Mouse (Mus musculus) thymus, postnatal 25 days (tissue): Measurements from ENCODE around the gene Nfrkb.
A peak's percentile ranks its signal among the peaks of the same experiment; 100 is the strongest.

Experiments
- DNase-seq: peaks from one replicate; pipeline ENCODE4 v3.0.0; 2022

The Nfrkb gene

DNA sequence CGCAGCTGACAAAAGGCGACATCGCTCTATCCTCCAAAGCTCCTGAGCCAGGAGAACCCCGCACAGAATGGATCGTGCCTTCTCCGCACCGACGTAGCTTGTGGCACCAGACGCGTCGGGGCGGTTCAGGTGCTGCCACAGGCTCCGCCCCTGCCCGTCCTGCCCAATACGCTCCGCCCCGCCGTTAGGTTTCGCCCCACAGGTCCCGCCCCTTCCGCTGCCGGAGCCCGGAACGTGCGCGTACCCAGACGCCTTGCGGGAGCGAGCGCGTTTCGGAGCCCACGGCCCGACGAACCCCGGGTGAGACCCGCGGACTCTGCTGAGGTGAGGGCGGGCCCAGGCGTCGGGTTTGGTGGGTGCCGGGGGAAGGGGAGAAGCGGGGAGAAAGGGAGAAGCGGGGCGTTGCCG lies at the start of gene Nfrkb:
Gene Nfrkb, plus strand, starts transcription at position 246 of the 408 bp plus-strand sequence.
- DNase-seq, result peak; percentile 98

DNA sequence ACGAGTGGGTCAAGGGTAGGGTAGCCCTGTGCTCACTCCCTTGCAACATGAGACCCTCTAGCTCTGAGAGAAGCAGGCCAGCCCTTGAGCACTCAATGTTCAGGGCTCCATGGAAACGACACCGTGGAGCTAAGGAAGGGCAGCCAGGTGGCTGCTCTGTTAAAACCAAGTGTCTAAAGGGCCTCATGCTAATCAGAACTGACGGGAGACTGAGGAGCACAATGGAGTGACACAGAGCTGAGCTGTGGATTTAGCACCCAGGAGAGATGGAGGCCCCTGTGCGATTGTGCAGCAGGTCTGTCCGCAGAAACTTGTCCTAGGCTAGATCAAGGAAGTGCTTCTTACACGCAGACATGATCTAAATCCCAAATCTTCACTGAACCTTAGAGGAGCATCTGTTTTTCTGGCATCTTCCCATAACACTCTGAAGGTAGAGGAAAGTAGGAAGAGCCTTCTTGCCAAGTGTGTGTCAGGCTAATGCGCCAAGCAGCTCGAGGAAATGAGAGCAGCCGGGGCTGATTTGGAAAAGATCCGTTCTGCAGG lies 41.6 kb upstream of the Nfrkb start:
- DNase-seq, result no peak

DNA sequence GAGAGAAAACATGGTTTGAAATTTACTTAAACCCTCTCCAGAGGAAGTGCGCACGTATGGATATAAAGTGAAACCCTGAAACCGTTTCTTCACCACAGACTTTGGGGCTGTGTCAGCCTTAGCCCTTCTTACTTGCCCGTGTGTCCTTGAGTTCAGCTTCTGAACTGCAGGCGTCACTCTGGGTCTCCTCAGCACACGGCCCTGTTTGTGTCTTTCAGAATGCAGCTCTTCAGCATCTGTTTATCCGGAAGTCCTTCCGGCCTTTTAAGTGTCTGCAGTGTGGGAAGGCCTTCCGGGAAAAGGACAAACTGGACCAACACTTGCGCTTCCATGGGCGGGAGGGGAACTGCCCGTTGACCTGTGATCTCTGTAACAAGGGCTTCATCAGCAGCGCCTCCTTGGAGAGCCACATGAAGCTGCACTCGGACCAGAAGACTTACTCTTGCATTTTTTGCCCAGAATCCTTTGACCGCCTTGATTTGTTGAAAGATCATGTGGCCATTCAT lies 39.4 kb upstream of the Nfrkb start:
- DNase-seq, result no peak

DNA sequence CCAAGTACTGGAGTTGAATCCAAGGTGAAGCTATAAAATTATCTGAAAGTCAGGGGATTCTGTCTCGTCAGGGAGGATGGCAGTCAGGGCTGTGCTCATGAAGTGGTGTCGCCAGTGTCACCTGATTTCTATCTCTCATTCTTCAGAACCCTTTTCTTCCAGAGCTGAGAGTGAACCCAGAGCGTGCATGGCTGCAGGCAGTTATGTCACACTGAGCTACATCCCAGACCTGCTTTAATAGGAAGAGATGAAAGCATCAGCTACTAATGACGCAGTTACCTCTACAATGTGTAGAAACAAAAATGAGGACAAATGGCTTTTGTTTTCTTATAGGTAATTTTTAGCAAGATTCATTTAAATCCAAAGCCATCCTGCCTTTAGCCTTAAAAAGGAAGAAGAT lies 37.5 kb upstream of the Nfrkb start:
- no peak for DNase-seq

DNA sequence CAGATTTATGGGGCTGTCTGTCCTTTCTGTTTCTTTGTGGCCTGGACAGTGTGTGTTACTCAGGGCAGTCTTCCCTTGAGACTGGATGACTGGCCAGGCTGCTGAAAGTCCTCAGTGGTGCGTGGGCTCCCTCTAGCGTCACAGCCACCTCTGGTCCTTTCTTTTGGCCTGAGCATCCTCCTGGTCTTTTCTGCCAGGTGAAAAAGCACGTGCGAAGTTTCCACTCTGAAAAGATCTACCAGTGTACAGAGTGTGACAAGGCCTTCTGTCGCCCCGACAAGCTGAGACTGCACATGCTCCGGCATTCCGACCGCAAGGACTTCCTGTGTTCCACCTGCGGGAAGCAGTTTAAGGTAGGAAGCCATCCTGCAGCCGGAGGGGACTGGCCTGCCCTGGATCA lies 37.1 kb upstream of the Nfrkb start:
- DNase-seq, result peak; percentile 63

DNA sequence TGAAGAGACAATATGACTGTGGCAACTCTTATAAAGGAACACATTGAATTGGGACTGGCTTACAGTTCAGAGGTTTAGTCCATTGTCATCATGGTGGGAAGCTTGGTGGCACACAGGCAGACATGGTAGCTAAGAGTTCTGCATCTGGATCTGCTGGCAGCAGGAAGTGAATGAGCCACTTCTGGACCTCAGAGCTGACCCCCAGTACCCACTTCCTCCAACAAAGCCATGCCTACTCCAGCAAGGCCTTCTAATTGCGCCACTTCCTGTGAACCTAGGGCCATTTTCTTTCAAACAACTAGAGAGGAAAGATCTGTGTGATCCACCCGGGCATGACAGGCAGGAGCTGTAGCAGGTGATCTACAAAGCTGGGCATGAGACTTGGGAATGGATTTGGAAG lies 33.3 kb upstream of the Nfrkb start:
- no peak for DNase-seq

DNA sequence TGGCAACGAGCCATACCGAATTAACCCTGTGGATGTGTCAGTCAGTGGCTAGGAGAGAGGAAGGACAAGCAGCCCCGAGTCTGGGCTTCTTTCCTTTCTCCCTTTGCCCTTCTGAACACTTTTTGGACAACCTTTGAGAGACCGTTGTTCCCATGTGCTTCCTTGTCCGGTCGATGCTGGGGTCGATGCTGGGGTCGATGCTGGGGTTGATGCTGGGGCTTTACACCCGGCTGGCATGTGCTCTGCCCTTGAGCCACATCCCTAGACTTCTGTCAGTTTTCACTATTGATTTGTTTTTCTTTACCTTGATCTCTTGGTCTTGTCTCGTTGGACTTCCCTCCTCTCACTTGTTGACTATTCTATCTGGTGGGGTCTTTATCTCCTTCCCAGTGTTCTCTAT lies 32.5 kb upstream of the Nfrkb start:
- no peak for DNase-seq

DNA sequence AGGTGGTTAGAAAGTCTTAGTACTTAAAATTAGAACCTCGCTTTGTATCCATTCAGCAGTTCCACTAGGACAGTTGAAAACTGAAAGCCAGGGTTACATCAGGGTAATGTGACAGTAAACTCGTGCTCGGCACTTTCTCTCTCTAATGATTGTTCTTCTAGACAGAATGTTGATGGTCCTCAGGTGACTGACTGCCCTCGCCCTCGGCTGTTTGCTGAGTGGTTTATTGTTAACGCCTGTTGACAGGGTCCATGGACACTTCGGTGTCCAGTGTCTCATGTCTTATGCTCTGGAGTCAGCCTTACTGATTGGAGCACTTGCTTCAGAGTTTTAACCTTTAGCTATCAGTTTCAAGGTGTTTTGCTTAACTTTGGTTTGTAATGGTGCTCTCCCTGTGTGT lies 31.9 kb upstream of the Nfrkb start:
- DNase-seq, result no peak

DNA sequence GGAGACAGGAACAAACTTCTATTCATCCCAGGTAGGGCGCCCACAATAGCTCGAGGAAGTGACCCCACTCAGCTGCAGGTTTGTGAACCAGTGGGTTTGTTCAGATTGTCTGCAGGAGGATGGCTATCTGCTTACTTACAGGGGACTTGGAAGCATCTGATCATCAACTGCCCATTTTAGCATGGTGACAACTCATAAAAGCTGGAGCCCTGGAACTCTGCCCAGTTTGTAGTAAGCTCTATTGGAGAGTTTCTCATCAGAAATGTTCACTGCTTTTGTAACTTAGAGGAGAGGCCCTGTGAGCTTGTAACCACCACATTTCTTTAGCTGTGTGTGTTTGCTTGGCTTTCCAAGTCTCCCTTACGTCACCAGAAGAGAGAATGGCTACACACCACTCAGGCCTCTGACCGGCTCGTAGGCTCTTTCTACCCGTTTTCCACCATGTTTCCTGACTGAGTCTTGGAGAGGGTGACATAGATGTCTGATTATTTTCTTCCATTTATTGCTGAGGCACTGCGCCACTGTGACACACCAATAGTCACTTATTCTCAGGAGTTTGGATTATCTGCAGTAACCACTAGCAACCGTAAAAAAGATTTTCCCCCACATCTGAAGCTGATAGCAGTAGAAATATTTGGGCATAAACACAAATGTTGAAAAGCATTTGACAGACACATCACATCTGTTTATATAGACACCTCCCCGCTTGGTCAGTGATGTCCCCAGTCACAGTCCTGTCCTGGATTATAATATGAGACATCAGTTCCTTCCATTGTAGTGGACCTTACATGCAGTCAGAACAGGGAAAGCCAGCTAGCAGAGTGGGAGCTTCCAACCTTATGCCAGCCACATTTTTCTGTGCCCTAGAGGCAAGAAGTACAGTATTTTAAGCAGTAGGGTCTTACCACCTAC lies 22.0 kb upstream of the Nfrkb start:
- DNase-seq, result no peak

DNA sequence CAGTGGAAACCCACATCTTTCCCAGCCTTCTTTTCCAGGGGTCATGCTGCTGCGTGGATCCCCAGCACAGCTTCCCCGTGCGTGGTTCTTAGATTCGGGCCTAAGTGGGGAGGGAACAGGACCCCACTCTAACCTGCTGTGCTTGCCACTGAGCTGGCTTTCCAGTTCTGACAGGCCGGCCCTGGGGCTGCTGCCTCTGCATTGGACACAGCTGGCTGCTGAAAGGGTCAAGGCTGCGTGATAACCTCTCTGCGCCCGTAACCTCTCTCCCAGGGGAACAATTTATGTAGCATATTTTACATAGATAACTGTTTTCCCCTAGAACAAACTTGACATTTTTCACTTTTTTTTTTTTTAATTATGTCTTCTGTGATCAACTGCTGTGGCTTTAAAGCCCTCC lies 20.9 kb upstream of the Nfrkb start:
- no peak for DNase-seq

DNA sequence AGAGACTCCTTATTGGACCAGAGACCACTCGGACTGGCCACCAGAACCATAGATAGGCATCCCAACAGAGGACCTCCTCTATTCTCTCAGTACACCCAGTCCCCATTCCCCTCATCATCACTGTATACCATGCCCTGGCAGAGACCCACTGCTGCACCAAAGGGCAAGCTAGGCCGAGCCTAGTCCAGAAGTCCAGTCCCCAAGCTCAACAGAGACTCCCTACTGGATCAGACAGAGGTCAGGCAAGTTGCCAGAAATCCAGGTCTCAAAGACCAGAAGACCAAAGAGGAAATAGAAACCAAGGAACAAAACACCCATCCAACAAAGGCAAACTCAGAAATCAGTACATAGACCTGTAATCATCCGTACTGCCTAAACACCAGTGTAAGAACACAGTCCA lies 14.3 kb upstream of the Nfrkb start:
- no peak for DNase-seq

DNA sequence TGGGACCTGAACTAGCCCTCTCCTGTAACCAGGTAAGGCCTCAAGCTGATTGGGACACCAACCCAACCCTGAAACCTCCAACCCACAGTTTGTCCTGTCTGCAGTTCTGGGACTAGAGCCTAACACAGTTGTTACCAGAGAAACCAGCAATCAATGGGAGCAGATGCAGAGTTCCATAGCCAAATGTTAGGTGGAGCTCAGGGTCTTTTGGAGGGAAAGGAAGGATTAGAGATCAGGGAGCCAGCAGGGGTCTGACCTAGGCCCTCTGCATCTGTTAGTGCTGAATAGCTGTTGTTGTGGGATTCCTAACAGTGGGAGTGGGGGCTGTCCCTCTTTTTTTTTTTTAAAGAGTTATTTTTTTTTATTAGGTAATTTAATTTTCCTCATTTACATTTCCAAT lies 9.3 kb upstream of the Nfrkb start:
- no peak for DNase-seq

DNA sequence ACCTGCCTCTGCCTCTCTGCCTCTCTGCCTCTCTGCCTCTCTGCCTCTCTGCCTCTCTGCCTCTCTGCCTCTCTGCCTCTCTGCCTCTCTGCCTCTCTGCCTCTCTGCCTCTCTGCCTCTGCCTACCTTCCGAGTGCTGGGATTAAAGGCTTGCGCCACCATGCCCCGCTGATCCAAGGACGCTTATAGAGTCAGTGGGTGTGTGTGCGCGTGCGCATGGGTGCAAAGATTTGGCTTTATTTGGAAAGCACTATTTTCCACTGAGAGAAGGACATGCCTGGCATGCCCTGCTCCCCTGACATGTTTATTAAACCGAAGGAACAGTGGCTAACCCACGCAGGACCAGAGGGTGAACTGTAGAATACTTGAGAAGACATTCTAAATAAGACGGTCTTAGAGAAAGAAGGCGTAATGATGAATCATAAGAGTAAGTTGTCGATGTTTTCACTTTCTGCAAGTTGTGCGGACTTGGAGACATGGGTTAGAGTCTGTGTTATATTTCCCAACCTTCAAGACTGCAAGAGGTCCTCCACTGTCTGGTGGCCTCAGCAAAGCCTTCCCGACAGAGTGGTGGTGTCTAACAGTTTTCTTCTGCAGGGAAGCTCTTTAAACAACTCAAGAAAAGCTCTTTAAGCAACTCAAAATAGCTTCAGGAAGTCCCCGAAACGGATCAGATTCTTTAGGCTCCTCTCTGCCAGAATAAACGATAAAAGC lies 1.0 kb upstream of the Nfrkb start:
- no peak for DNase-seq

DNA sequence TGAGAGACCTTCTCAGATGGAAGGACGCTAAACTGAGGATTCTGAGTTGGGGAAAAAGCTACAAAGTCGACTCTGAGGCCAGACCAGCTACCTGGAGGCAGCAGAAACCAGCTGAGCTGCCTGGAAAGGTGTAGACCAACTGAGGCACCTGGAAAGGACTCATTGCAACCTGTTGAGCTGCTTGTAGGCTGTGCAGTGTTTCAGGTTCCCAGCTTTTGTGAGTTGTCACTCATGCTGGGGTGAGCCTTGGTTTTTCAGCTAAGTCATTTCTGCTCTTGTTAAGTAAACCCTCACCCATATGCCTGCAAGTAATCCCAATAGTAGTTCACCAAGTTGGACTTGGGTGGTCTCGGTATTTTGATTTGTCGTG lies 507 bp upstream of the Nfrkb start:
- no peak for DNase-seq

DNA sequence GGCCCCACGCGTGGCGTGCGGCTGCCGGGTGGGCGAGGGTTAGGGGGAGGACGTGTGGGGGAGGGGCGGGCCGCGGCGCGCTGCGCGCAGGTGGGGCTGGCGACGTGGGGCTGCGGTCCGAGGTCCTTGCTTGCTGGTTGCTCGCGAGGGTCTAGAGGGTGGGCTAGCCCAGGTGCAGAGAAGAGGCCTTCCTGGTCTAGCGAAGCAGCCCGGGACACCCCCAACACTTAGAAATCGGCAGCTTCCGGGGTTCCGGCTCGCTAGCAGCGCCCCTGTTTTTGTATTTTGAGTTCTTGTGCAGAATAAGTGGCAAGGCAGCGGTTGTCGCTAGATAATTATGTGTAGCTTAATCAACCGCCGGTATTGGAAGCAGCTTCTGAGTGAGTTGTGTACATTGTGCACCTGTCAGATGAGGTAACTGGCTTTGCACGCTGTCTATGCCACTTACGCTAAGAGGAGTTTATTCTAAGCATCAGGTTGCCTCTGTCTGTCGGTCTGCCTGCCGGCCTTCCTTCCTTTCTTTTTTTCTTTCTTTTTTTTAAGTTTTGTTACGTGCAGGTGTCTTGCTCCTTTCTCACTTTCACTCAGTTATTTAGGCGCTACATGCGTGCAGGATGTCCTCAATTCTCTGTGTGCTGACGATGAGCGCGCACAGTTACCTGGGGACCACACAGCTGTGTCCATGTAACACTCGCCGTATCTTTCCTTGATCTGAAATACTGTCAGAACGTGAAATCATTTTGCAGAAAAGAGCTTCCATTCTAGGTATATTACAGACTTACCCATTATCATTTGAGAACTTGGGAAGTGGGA lies 582 bp downstream of the Nfrkb start:
- no peak for DNase-seq

DNA sequence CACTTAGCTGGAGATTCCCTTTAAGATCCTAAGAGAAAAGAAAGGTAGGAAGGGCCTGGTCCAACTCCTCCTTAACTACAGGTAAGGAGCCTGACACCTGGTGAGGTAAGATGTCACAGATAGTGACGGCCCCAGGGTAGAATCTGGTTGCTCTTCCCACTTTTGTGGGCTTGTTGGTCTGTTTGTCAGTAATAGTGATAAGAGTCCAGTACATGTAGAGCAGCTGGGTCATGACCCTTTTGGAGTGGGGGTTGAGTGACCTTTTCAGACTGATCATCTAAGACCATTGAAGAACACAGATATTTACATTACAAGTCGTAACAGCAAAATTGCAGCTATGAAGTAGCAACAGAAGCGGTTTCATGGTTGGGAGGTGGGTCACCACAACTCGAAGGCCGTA lies 1.2 kb downstream of the Nfrkb start:
- DNase-seq, result no peak

DNA sequence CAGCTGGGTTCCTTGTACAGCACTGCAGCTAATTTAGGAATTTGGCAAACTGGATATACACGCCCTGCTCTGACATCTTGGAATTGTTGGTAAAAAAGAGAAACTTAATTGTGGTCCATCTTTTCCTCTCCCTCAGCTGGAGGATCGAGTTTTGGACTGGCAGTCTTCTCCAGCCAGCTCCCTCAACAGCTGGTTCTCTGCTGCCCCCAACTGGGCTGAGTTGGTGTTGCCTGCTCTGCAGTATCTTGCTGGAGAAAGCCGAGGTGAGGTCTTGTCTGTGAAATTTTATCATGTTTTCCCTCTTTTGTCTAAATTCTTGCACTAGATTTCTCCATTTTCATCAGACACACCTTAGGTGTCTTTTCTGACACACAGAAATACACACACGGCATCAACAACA lies 14.4 kb downstream of the Nfrkb start:
- DNase-seq, result peak; percentile 68

DNA sequence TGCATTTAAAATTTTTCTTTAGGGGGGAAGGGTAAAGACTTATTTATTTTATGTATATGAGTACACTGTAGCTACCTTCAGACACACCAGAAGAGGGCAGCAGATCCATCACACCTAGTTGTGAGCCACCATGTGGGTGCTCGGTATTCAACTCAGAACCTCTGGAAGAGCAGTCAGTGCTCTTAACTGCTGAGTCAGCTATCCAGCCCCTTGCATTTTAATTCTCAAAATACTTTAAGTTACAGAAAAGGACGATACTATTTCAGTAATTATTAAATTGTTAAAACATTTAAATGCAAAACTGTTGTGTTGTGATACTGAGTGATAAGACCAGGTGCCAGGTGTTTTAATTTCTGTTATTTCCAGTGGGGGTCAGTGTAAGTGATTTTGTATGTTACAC lies 18.3 kb downstream of the Nfrkb start:
- no peak for DNase-seq

DNA sequence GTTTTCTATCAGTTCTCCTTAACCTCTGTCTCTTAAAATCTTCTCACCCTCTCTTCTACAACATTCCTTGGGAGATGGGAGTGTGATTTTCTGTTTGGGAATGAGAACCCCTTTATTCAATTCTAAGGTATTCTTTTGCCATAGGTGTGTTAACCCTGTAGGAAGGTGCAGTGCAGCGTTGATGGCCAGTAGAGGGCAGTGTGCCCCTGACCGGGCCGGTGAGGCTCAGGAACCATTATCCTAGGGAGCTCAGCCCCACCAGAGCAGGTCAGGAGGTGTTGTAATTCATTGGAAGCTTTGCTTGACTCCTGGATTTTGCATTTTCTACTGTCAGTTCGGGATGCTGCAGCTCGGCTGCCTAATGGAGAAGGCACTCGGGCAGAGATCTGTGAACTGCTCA lies 19.2 kb downstream of the Nfrkb start:
- DNase-seq, result peak; percentile 16

DNA sequence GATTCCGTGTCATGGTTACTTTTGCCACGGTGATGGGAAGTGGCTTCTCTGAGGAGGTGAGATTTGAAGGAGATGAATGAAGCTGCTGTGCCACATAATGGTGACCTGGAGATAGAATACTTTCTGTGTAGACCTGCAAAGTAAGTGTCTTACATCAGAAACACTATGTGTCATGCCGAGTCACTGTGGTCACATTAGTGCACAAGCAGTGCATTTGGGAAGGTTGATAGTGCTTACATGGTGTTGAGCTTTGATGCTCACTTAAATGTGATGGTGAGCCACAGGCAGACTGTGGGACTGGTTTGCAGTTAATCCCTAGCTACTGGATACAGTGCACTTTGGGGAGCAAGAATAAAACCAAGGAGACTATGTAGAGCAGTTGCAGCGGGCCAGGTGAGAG lies 26.2 kb downstream of the Nfrkb start:
- DNase-seq, result no peak

DNA sequence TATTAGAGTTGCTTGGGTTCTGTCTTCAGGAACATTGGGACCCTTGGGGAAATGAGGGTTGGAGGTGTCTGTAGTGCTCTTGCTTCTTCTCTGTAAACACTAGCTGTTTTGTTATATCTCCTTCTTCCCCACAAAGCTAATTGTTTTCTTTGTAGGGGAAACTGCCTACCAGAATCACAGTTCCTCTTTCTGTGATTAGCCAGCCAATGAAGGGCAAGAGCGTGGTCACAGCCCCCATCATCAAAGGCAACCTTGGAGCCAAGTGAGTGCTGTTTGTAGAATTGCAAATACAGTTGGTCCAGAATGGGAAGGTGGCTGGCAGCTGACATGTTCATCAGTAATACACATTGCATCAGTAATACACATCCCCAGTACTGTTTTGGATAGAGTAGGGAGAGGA lies 32.8 kb downstream of the Nfrkb start:
- DNase-seq, result no peak

DNA sequence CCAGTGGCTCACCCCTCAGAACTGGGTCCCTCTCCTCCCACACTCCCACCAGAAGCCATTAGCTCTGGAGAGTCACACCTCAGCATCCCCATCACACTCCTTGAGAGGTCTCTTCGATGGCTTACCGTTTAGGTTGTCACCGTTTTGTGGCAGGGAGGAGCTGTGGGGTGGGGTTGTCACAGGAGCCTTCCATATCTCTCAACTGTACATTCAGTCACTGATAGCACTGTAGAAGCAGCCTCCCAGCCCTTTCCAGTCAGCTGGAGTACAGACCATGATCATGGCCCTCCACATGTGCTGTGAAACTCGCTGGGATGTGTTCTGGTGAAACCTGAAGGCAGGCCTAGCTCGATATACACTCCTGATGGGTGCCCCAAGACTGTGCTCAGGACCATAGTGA lies 36.2 kb downstream of the Nfrkb start:
- no peak for DNase-seq

DNA sequence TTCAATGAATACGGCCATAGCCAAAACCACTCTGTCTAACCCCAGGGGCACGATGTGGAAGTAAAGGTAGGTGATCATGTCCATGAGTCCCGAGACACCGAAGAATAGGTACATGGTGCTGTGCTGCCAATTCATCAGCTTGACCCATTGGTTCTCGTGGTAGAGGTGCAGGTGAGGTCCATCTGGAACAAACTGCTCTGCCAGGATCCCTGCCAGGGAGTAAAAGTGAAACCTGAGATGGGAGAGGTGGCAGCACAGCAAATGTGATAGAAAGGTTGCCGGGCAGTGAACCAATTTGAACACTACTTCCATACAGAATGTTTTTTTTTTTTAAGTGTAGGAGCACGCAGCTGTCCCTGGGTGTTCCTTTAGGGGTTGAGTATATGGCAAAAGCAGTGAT lies 43.0 kb downstream of the Nfrkb start:
- no peak for DNase-seq
